Mouse (Mus musculus) E14TG2a.4 (cell line): ENCODE data around the gene Mak.

Experiments used
- CTCF ChIP-seq: conservative IDR thresholded peaks from 2 replicates; pipeline ENCODE4 v1.5.1; 2014; ENCODE audit warnings: low read length
- NANOG ChIP-seq: IDR thresholded peaks from 2 replicates; pipeline ENCODE4 v1.6.1; 2014; ENCODE audit warnings: borderline replicate concordance, low read length, mixed read lengths
- POU5F1 ChIP-seq: IDR thresholded peaks from 2 replicates; pipeline ENCODE4 v1.6.1; 2014; ENCODE audit warnings: low read length, borderline replicate concordance

DNA sequence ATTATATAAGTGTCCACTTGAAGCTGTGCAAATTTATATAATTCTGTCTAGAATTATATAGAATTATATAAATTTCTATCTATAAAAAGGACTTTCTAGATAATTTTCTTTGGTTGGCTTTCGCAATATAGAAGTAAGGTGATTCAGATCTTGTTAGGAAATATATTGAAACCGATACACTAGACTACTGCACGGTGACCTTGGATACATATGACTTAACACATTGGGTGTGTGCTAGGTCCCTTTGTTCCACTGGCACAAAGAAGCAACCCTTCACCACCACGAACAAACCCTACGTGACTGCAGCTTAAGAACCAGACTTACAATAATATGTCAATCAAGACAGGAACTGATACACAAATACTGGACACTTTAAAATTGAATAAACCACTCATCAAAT, 353 bp upstream of the Mak start:
- TF ChIP-seq CTCF (no peak), POU5F1 (no peak), NANOG (no peak)
